Mouse (Mus musculus) forebrain, embryonic 11.5 days (tissue): Measurements from ENCODE around the gene Phactr4. TPM values are rescaled to one million over a fixed set of nuclear protein-coding genes. Genes with fewer than 3 reads are reported as not detected.

Experiments used
- ATAC-seq: fragments of 200-750 bp; cut with Nextera tagmentation; replicated peaks from 2 replicates; pipeline ENCODE4 v1.8.0; 2017; ENCODE audit warnings: moderate TSS enrichment; ENCODE audit not compliant: low FRiP score
- DNase-seq: peaks from one replicate; pipeline ENCODE4 v3.0.0-alpha.2; 2017; ENCODE audit warnings: low spot score
- H3K27ac ChIP-seq: fragments of 300-500 bp; sonication (generic); 2 replicates; pipeline ENCODE4 v1.5.1; 2014; ENCODE audit warnings: low read depth, low read length
- H3K27me3 ChIP-seq: fragments of 300-500 bp; sonication (generic); 2 replicates; pipeline ENCODE4 v1.6.1; 2014; ENCODE audit warnings: mild to moderate bottlenecking, low read length, mixed read lengths; ENCODE audit not compliant: control insufficient read depth, insufficient read depth
- H3K36me3 ChIP-seq: fragments of 300-500 bp; sonication (generic); 2 replicates; pipeline ENCODE4 v1.6.1; 2014; ENCODE audit warnings: mild to moderate bottlenecking, low read length, moderate library complexity, mixed read lengths; ENCODE audit not compliant: control insufficient read depth, insufficient read depth
- H3K4me1 ChIP-seq: fragments of 300-500 bp; sonication (generic); replicated peaks from 2 replicates; pipeline ENCODE4 v1.6.1; 2014; ENCODE audit warnings: low read length, mixed read lengths; ENCODE audit not compliant: control insufficient read depth, insufficient read depth
- H3K4me2 ChIP-seq: fragments of 300-500 bp; sonication (generic); 2 replicates; pipeline ENCODE4 v1.6.1; 2014; ENCODE audit warnings: low read depth, mild to moderate bottlenecking, low read length, moderate library complexity, mixed read lengths; ENCODE audit not compliant: severe bottlenecking
- H3K4me3 ChIP-seq: fragments of 300-500 bp; sonication (generic); 2 replicates; pipeline ENCODE4 v1.5.1; 2014; ENCODE audit warnings: low read depth, low read length
- H3K9ac ChIP-seq: fragments of 300-500 bp; sonication (generic); 2 replicates; pipeline ENCODE4 v1.6.1; 2014; ENCODE audit warnings: low read length
- H3K9me3 ChIP-seq: fragments of 300-500 bp; sonication (generic); 2 replicates; pipeline ENCODE4 v1.6.1; 2016; ENCODE audit warnings: low read length, mixed read lengths; ENCODE audit not compliant: control insufficient read depth
- WGBS: fragments of 180-500 bp; shearing (Covaris S2); extraction: QIAGEN DNeasy Blood & Tissue Kit; methylation state at CpG from one replicate; pipeline ENCODE4 v1.1.7; 2014; 5-methylcytosine and 5-hydroxymethylcytosine counted together
- polyA plus RNA-seq: library from polyadenylated mRNA; unstranded; fragments of >200 nt; fragmentation: Nextera tagmentation; extraction: Ambion mirVana; gene quantifications from 2 replicates; pipeline ENCODE4 v1.2.1, GENCODE M21; 2014

The Phactr4 gene
- 29.3 and 30.5 TPM in 2 replicates for polyA plus RNA-seq

DNA sequence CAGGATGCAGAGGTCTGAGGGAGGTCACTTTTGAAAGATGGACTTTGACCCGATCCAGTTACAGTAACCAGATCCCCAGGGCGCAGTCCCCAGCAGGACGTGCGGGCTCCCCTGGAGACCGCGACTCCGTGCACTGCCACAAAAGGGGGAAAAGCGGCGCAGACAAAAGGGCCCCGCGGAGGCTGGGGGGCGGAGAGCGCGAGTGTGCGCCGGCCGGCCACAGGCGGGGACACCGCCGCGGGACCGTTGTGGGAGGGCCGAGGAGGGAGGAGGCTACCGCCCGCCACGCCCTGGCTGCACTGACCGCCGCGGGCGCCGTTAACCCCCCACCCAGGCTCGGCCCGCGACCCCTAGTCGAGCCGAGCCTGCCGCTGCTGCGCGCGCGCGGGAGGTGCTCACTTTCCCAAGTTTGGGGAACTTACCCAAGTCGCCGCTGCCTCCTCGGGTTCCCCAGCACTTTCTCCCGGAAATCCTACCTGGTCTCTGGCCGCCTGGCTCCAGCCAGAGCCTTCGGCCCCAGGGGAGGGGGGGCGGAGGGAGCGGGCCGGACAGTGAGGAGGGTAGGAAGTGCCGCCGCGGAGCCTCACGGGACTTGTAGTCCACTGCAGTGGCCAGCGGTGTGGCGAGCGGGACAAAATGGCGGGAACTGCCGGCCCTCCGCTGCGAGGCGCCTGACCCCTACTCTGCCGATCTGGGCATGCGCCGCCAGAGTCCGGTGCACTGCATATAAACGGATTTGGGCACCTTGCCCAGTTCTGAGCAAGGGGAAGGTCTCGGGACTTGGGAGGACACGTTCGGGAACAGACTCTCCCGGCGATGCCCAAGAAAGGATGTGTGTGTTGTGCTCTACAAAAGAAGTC, at the start of gene Phactr4:
Gene Phactr4 (minus strand): TSS at position 567 of the 860 bp plus-strand sequence.
- under 1% methylated on average over 72 of the region's 73 CpGs for WGBS
- Histone ChIP-seq H3K36me3 (no peaks in the 10 kb centered on the region), H3K4me1 (peaks cover 5% of the 10 kb centered on the region; the same call in 1 of the 2 replicates), H3K4me2 (peak within 1 kb of the TSS; percentile 57), H3K9me3 (no peaks in the 10 kb centered on the region), H3K9ac (peak within 1 kb of the TSS; percentile 89), H3K27ac (peak within 1 kb of the TSS; percentile 98), H3K4me3 (peak within 1 kb of the TSS; percentile 81), H3K27me3 (no peaks in the 10 kb centered on the region)
- DNase-seq (peak; percentile 99), ATAC-seq (peak; percentile 99)

DNA sequence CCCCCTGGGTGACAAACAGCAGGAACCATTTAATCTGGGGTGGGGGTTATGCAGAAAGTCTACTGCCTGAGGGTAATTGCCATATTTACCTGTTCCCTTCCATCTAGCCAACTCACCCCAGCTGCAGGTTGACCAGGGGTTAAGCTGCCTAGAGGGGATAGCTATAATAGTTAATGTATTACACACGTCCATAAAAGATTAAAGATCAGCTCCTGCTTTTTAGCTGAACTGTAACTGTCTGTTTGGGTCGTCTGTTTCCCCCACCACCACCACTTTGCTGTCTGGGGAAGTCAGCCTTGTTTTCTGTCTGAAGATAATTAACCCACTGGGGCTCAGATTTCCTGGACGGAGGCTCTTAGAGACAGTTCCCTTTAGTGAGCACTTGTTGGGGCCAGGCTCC, 47.6 kb upstream of the Phactr4 start:
- Histone ChIP-seq H3K36me3 (no peaks in the 10 kb centered on the region), H3K4me1 (no peaks in the 10 kb centered on the region), H3K9ac (no peak overlapping the region), H3K27ac (no peak overlapping the region), H3K9me3 (no peaks in the 10 kb centered on the region), H3K4me3 (no peak overlapping the region), H3K27me3 (no peaks in the 10 kb centered on the region), H3K4me2 (no peak overlapping the region)
- 30% methylated on average over 3 of the region's 3 CpGs for WGBS
- ATAC-seq = no peak
- no peak for DNase-seq

DNA sequence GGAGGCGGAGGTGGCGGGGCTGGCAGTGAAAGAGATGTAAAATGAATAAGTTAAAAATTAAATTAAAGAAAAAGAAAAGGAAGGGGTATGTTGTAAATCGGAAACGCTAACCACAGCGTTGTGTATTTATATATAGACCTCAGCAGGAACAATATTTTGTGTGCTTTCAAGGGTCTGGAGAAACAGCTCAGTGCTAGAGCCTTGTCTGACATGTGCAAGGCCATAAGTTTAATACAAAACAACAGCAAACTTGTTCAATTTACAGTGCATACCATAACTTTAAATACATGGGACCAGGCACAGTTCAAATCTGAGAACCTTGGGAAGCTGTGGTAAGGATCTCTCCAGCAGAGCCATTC, 41.9 kb upstream of the Phactr4 start:
- Histone ChIP-seq H3K9me3 (no peaks in the 10 kb centered on the region), H3K4me2 (peak overlapping the region; percentile 83; the same call in 1 of the 2 replicates), H3K4me1 (0 out of 2 replicates have a peak, but pooled peaks cover 2% of the 10 kb centered on the region), H3K27ac (no peak overlapping the region), H3K9ac (peak overlapping the region; percentile 80), H3K27me3 (no peaks in the 10 kb centered on the region), H3K4me3 (peak overlapping the region; percentile 91), H3K36me3 (peaks cover 4% of the 10 kb centered on the region)
- 4% methylated on average over 5 of the region's 5 CpGs for WGBS
- ATAC-seq = peak; percentile 39
- no peak for DNase-seq

DNA sequence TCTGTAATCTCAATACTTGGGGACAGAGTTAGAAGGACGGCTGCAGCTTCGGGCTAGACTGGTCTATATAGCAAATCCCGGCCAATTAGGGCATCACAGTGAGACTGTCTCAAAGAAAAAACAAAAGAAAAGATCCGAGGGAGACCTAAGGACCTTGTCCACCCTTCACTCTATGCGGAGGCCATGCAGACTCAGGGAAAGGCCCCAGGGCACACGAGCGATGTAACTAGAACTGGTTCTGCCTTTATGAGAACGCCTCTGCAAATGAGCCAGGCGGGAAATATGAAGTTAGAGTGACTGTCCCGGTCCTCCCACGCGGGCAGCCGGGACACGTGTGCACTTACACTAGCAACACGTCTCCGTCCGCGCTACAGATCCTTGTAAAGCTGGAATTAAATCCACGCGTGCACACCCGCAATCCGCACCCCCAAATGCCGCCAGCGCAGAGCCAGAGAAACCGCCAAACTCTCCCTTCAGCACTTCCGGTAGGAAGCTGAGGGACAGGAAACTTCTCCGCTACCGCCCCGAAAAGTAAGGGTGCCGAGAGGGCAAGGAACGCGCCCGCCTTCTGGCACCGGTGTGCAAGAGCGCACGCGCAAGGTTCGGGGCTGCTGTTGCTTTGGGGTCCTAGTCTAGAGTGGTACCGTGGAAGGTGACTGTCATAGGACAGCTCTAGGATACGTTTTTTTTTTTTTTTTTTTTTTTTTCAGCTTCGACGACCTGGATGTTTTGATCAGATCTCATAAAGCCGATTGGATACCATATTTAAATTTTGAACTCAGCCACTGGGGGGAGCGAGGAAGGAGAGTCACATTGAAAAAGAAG, 41.4 kb upstream of the Phactr4 start, which contains the start of gene Med18:
Gene Med18 (minus strand): TSS at position 492 of the 825 bp plus-strand sequence.
- peak within 1 kb of the TSS; percentile 83 for H3K4me2 ChIP-seq
- H3K9me3 ChIP-seq = no peaks in the 10 kb centered on the region
- no peaks in the 10 kb centered on the region for H3K27me3 ChIP-seq
- H3K4me3 ChIP-seq = peak within 1 kb of the TSS; percentile 91
- H3K4me1 ChIP-seq = 0 out of 2 replicates have a peak, but pooled peaks cover 2% of the 10 kb centered on the region
- ATAC-seq = peak; percentile 93
- peak; percentile 96 for DNase-seq
- H3K36me3 ChIP-seq = peaks cover 4% of the 10 kb centered on the region
- 0 out of 2 replicates have a peak within 1 kb of the TSS, but pooled peaks have one; percentile 14 for H3K27ac ChIP-seq
- H3K9ac ChIP-seq = peak within 1 kb of the TSS; percentile 80
- WGBS = under 1% methylated on average over 44 of the region's 44 CpGs

DNA sequence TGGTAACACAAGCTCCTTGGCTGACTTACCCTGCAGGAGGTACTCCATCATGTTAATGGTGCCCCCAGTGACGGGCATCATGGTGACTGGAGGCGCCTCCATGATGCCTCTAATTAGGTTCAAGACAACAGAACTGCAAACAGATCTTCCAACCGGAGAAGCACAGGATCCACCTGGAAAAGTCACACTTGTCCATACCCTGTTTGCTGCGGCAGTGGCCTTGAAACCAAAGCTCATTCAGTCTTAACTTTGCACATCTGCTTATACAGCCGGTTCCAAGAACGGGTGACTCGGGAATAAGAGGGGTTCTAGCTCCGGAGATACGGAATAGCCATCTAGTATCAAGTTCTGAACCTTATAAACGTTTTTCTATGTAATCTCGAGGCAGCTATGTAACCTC, 40.5 kb upstream of the Phactr4 start:
- H3K27me3 ChIP-seq = no peaks in the 10 kb centered on the region
- H3K4me2 ChIP-seq = peak overlapping the region; percentile 83
- 12% methylated on average over 11 of the region's 11 CpGs for WGBS
- no peaks in the 10 kb centered on the region for H3K9me3 ChIP-seq
- H3K36me3 ChIP-seq = peaks cover 4% of the 10 kb centered on the region
- ATAC-seq = no peak
- peak overlapping the region; percentile 80 for H3K9ac ChIP-seq
- H3K4me3 ChIP-seq = peak overlapping the region; percentile 91
- H3K27ac ChIP-seq = no peak overlapping the region
- DNase-seq = no peak
- H3K4me1 ChIP-seq = 0 out of 2 replicates have a peak, but pooled peaks cover 2% of the 10 kb centered on the region

DNA sequence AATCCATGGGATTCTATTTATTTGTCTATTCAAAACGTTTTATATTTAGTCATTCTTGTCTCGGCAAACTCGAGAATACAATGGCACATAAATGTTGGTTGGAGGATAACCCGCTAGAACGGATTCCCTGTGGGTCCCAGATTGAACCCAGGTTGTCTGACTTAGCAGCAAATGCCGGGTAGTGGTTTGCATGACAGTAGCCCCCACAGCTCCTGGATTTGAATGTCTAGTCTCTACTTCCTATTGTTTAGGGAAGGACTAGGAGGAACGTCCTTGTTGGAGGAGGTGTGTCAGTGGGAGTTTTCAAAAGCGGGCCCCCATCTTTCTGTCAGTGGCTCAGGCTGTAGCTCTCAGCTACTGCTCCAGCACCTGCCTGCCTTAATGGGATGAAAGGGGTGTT, 37.9 kb upstream of the Phactr4 start:
- no peak overlapping the region for H3K4me3 ChIP-seq

DNA sequence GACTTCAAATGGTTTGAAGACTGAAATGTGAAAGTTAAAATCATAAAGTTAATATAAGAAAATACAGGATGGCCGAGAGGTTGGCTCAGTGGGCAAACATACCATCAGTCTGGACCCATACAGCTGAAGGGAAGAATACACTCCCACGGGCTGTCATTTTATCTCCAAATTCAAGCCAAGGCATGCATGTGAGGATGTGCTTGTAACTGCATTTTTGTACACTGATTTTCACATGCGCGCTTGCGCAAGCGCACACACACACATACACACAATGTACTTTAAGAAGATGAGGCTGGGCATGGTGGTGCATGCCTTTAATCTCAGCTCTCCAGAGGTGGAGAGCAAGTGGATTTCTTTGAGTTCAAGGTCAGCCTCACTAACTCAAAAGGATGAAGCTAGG, 33.3 kb upstream of the Phactr4 start:
- WGBS = 94% methylated on average over 6 of the region's 6 CpGs

More for the DNA sequence above, 37.9 kb upstream of the Phactr4 start:
- Histone ChIP-seq H3K4me2 (no peak overlapping the region), H3K4me1 (0 out of 2 replicates have a peak, but pooled peaks cover 2% of the 10 kb centered on the region), H3K9ac (no peak overlapping the region), H3K27me3 (no peaks in the 10 kb centered on the region), H3K36me3 (peaks cover 9% of the 10 kb centered on the region), H3K27ac (no peak overlapping the region), H3K9me3 (no peaks in the 10 kb centered on the region)
- WGBS = 91% methylated on average over 8 of the region's 8 CpGs
- no peak for ATAC-seq
- no peak for DNase-seq

DNA sequence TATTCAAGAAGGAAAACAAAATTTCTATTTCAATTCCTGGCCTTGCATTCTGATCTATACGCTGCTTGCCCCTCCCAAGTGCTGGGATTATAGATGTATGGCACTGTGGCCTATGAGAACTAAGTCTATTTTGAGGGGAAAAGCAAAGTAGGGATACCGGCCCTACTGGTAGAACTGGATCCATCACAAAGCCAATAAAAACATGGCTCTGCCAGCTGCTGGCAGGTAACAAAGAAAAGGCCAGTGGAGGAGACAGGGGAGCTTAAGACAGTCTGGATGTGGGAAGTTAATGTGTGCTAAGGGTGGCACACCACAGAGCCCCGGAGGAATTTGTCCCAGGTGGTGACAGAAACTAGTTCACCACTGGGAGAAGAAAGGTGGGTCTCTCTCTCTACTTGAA, 32.9 kb upstream of the Phactr4 start:
- DNase-seq = no peak
- Histone ChIP-seq H3K27me3 (no peaks in the 10 kb centered on the region), H3K27ac (no peak overlapping the region), H3K36me3 (peaks cover 8% of the 10 kb centered on the region), H3K4me3 (no peak overlapping the region), H3K9me3 (no peaks in the 10 kb centered on the region), H3K4me1 (no peaks in the 10 kb centered on the region), H3K4me2 (no peak overlapping the region), H3K9ac (no peak overlapping the region)
- no peak for ATAC-seq
- WGBS = 78% methylated on average over 3 of the region's 3 CpGs

More for the DNA sequence above, 33.3 kb upstream of the Phactr4 start:
- Histone ChIP-seq H3K27me3 (no peaks in the 10 kb centered on the region), H3K9me3 (no peaks in the 10 kb centered on the region), H3K4me1 (no peaks in the 10 kb centered on the region), H3K4me3 (no peak overlapping the region), H3K27ac (no peak overlapping the region), H3K4me2 (no peak overlapping the region), H3K9ac (no peak overlapping the region), H3K36me3 (peaks cover 9% of the 10 kb centered on the region)
- DNase-seq (no peak), ATAC-seq (no peak)
